Mouse (Mus musculus): ENCODE data around the gene Lrrc41. TPM values are rescaled to one million over a fixed set of nuclear protein-coding genes. Genes with fewer than 3 reads are reported as not detected.

The Lrrc41 gene
- polyA plus RNA-seq, 1 experiment from 2014 or later, result 73.1 TPM

Other genes starting within 250 kb of the Lrrc41 start
- gene Mob3c, start 247.2 kb upstream of the Lrrc41 start, polyA plus RNA-seq (2014; fragmentation: Nextera tagmentation; extraction: Ambion mirVana), result 8.3 and 11.6 TPM in 2 replicates
- 24.1 and 25.3 TPM in 2 replicates for gene Mknk1, start 236.1 kb upstream of the Lrrc41 start, polyA plus RNA-seq (2014; fragmentation: Nextera tagmentation; extraction: Ambion mirVana)
- 0.31 TPM in 1 of 2 replicates, not detected in the other for gene Kncn, start 190.9 kb upstream of the Lrrc41 start, polyA plus RNA-seq (2014; fragmentation: Nextera tagmentation; extraction: Ambion mirVana)
- gene 6430628N08Rik, start 184.6 kb upstream of the Lrrc41 start, polyA plus RNA-seq (2014; fragmentation: Nextera tagmentation; extraction: Ambion mirVana), result 0.10 and 0.29 TPM in 2 replicates
- 0.26 and 0.58 TPM in 2 replicates for gene Dmbx1, start 135.3 kb upstream of the Lrrc41 start, polyA plus RNA-seq (2014; fragmentation: Nextera tagmentation; extraction: Ambion mirVana)
- gene Faah, start 57.3 kb upstream of the Lrrc41 start, polyA plus RNA-seq (2014; fragmentation: Nextera tagmentation; extraction: Ambion mirVana), result 3.8 and 4.5 TPM in 2 replicates
- gene Nsun4, start 21.4 kb upstream of the Lrrc41 start, polyA plus RNA-seq (2014; fragmentation: Nextera tagmentation; extraction: Ambion mirVana), result 17.7 and 20.2 TPM in 2 replicates
- gene Uqcrh, start 198 bp upstream of the Lrrc41 start, polyA plus RNA-seq (2014; fragmentation: Nextera tagmentation; extraction: Ambion mirVana), result 511 and 572 TPM in 2 replicates
- gene Rad54l, start 48.4 kb downstream of the Lrrc41 start, polyA plus RNA-seq (2014; fragmentation: Nextera tagmentation; extraction: Ambion mirVana), result 20.7 and 22.6 TPM in 2 replicates
- 60.4 and 62.7 TPM in 2 replicates for gene Pomgnt1, start 48.6 kb downstream of the Lrrc41 start, polyA plus RNA-seq (2014; fragmentation: Nextera tagmentation; extraction: Ambion mirVana)
- 2.3 and 2.4 TPM in 2 replicates for gene Lurap1, start 76.1 kb downstream of the Lrrc41 start, polyA plus RNA-seq (2014; fragmentation: Nextera tagmentation; extraction: Ambion mirVana)
- gene Tspan1, start 92.3 kb downstream of the Lrrc41 start, polyA plus RNA-seq (2014; fragmentation: Nextera tagmentation; extraction: Ambion mirVana), result 1.7 and 4.0 TPM in 2 replicates
- not detected in 2 replicates for gene 1700042G07Rik, start 98.1 kb downstream of the Lrrc41 start, polyA plus RNA-seq (2014; fragmentation: Nextera tagmentation; extraction: Ambion mirVana)
- not detected in 2 replicates for gene Gm49337, start 98.1 kb downstream of the Lrrc41 start, polyA plus RNA-seq (2014; fragmentation: Nextera tagmentation; extraction: Ambion mirVana)
- 15.5 and 17.0 TPM in 2 replicates for gene Pik3r3, start 146.3 kb downstream of the Lrrc41 start, polyA plus RNA-seq (2014; fragmentation: Nextera tagmentation; extraction: Ambion mirVana)